Mouse (Mus musculus) heart, adult 18-20 months (tissue): ENCODE measurements around the gene Gm42517. TPM values are rescaled to one million over a fixed set of nuclear protein-coding genes. Genes with fewer than 3 reads are reported as not detected.

Experiments used
- DNase-seq, 2 experiments: peaks; one replicate each; pipeline ENCODE4 v3.0.0; 2021 to 2022; ENCODE audit warnings: mixed read lengths in 1 of 2
- total RNA-seq, 2 experiments: library from RNA; stranded (reverse); gene quantifications; 2 replicates each; pipeline ENCODE4 v1.2.3; 2021

Gm42517 gene
- total RNA-seq, 2 experiments from 2014 or later: 2.5 to 3.8 TPM

GRCm38 (mm10) chr5:108349511-108350148 lies 18.1 kb downstream of the Gm42517 start:
- DNase-seq: no peak

GRCm38 (mm10) chr5:108347843-108348242 lies 19.9 kb downstream of the Gm42517 start:
- DNase-seq: no peak

GRCm38 (mm10) chr5:108345313-108346071 lies 22.2 kb downstream of the Gm42517 start:
- DNase-seq: no peak

GRCm38 (mm10) chr5:108343680-108344170 lies 24.0 kb downstream of the Gm42517 start:
- DNase-seq: no peak

- no peak for DNase-seq
Measured at GRCm38 (mm10) chr5:108338049-108338448, 29.7 kb downstream of the Gm42517 start.

- DNase-seq: no peak
Measured at GRCm38 (mm10) chr5:108337385-108337784, 30.3 kb downstream of the Gm42517 start.

- DNase-seq: no peak
Measured at GRCm38 (mm10) chr5:108331051-108331450, 36.7 kb downstream of the Gm42517 start.

Other genes starting within 250 kb of the Gm42517 start
- 10 to 100 TPM; 32.0 to 35.7 TPM for gene Tmed5, start 235.3 kb downstream of the Gm42517 start, total RNA-seq
- gene Ccdc18, start 235.0 kb downstream of the Gm42517 start, total RNA-seq: under 1 TPM; 0.20 to 0.59 TPM
- 10 to 100 TPM; 19.3 to 21.5 TPM for gene Dr1, start 99.0 kb downstream of the Gm42517 start, total RNA-seq
- 10 to 100 TPM; 10.1 to 12.5 TPM for gene Pigg, start 55.3 kb downstream of the Gm42517 start, total RNA-seq
- gene Pde6b, start 20.5 kb upstream of the Gm42517 start, total RNA-seq: not detected
- gene Atp5k, start 66.5 kb upstream of the Gm42517 start, total RNA-seq: 1,000 to 10,000 TPM; 1,085 to 1,145 TPM
- 1 to 10 TPM; 1.8 to 2.9 TPM for gene Mfsd7a, start 81.0 kb upstream of the Gm42517 start, total RNA-seq
- gene Pcgf3, start 93.3 kb upstream of the Gm42517 start, total RNA-seq: 10 to 100 TPM; 29.9 to 31.3 TPM
- gene Cplx1, start 182.1 kb upstream of the Gm42517 start, total RNA-seq: under 1 TPM in 1 of 2 experiments, not detected in 1; 0.21 TPM